Mouse (Mus musculus) kidney, adult 2 months (tissue): ENCODE results near the gene Coa4.

Source experiments
- CTCF ChIP-seq: fragments of 200-500 bp; conservative IDR thresholded peaks from 2 replicates; pipeline ENCODE4 v1.5.1; 2011; ENCODE audit warnings: low read depth, mild to moderate bottlenecking, control low read depth, low read length, moderate library complexity, mixed read lengths; ENCODE audit not compliant: insufficient read depth, insufficient read length
- POLR2A ChIP-seq: fragments of 200-500 bp; IDR thresholded peaks from one replicate; pipeline ENCODE4 v1.6.1; 2011; ENCODE audit warnings: low read depth, low read length, control low read depth

- no peak for TF ChIP-seq CTCF
- TF ChIP-seq POLR2A: no peak
Observed at GRCm38 (mm10) chr7:100547631-100548030, 10.8 kb downstream of the Coa4 start.
